Mouse (Mus musculus) C2C12 (cell line): ENCODE data around the gene Gale. TPM values are rescaled to one million over a fixed set of nuclear protein-coding genes. Genes with fewer than 3 reads are reported as not detected.

Experiments
- H3K27me3 ChIP-seq: one replicate; pipeline ENCODE4 v1.6.1; 2011; ENCODE audit not compliant: control insufficient read depth, insufficient read depth, insufficient read length
- H3K36me3 ChIP-seq: one replicate; pipeline ENCODE4 v1.6.1; 2011; ENCODE audit not compliant: control insufficient read depth, insufficient read depth
- H3K4me3 ChIP-seq: one replicate; pipeline ENCODE4 v1.5.1; 2011; ENCODE audit warnings: mild to moderate bottlenecking, control low read depth; ENCODE audit not compliant: poor library complexity, insufficient read depth, severe bottlenecking
- H3K79me2 ChIP-seq: one replicate; pipeline ENCODE4 v1.6.1; 2011; ENCODE audit not compliant: control insufficient read depth, insufficient read depth
- H3K79me3 ChIP-seq: one replicate; pipeline ENCODE4 v1.6.1; 2011; ENCODE audit warnings: low read depth, control low read depth
- H3ac ChIP-seq: one replicate; pipeline ENCODE3; 2011; ENCODE audit warnings: low read depth; ENCODE audit not compliant: control insufficient read depth, insufficient read length
- CEBPB ChIP-seq: IDR thresholded peaks from one replicate; pipeline ENCODE4 v1.6.1; 2011; ENCODE audit warnings: low read depth, mild to moderate bottlenecking, control low read depth, moderate library complexity
- CTCF ChIP-seq: IDR thresholded peaks from one replicate; pipeline ENCODE4 v1.5.1; 2011; ENCODE audit not compliant: control insufficient read depth, insufficient read depth, insufficient read length
- FOSL1 ChIP-seq: IDR thresholded peaks from one replicate; pipeline ENCODE4 v1.8.0; 2011; ENCODE audit warnings: mild to moderate bottlenecking, low read length; ENCODE audit not compliant: poor library complexity, insufficient read depth, severe bottlenecking
- MAX ChIP-seq: IDR thresholded peaks from one replicate; pipeline ENCODE4 v1.6.1; 2011; ENCODE audit warnings: mild to moderate bottlenecking, control low read depth
- MYOD1 ChIP-seq: IDR thresholded peaks from one replicate; pipeline ENCODE4 v1.6.1; 2011; ENCODE audit warnings: low read depth; ENCODE audit not compliant: control insufficient read depth, insufficient read length
- MYOG ChIP-seq: IDR thresholded peaks from one replicate; pipeline ENCODE4 v1.6.1; 2011; ENCODE audit not compliant: control insufficient read depth, insufficient read length; ENCODE audit errors: extremely low read depth
- USF1 ChIP-seq: IDR thresholded peaks from one replicate; pipeline ENCODE4 v1.6.1; 2011; ENCODE audit warnings: low read depth, mild to moderate bottlenecking, control low read depth, moderate library complexity
- long read RNA-seq, 2 experiments: library from polyadenylated mRNA; unstranded; transcript quantifications; one replicate each; pipeline ENCODE4 v2.0.0; 2019 to 2020
- polyA plus RNA-seq: library from polyadenylated mRNA; unstranded; fragments of >200 nt; fragmentation: generic; extraction: Trizol; gene quantifications from one replicate; pipeline ENCODE4 v1.2.1, GENCODE M21; 2012; ENCODE audit warnings: missing spikeins

The Gale gene
- polyA plus RNA-seq, result 50.7 TPM
- long read RNA-seq, experiment 1, transcript Gale-202 (11 exons, 1,430 nt), result major isoform, 29 of 42 reads
- long read RNA-seq, experiment 1, partial matches to known transcripts, result 5 of 42 reads
- long read RNA-seq, experiment 1, other reads (novel, unspliced or antisense), result 6 of 42 reads
- long read RNA-seq, experiment 2, transcript Gale-202 (11 exons, 1,430 nt), result major isoform, 55 of 75 reads
- long read RNA-seq, experiment 2, partial matches to known transcripts, result 6 of 75 reads
- long read RNA-seq, experiment 2, other reads (novel, unspliced or antisense), result 10 of 75 reads

DNA sequence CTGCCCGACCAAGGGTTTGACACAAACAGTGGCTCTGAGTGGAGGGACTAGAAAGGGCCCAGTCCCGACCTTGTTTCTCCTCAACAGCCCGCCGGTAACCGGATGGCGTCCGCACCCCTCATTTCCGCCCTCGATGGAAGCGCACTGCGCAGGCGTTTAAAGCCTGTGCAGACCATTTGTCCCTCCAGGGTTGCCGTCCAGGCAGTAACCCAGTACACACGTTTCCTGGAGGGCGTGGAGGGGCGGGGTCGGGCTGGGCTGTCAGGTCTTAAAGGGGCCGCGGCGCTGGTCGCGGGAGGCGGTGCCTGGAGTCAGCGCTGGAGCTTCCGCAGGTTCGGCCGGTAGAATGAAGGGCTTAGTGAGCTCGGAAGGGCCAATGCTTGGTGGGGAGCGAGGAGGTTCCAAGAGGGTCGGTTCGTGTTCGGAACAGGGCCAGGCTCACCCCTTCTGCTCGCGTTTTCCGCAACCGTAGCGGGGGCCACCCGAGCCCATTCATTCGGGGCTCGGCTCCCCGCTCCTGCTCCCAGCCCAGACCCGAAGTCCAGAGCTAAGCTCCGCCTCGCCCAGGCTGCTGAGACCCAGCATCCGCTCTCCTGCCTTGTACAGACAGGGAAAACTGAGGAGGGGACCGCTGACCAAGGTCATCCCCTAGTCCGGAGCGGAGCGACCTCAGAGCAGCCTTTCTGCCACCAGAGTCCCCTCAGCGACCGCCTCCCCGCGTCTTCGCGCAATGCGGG, at the start of gene Gale:
TSS of gene Gale (plus strand) at position 271 of the 737 bp plus-strand sequence.
- H3K27me3 ChIP-seq, result no peaks in the 10 kb centered on the region
- peak within 1 kb of the TSS; percentile 79 for H3K4me3 ChIP-seq
- peak within 1 kb of the TSS; percentile 86 for H3ac ChIP-seq
- TF ChIP-seq MAX (peak; percentile 34), FOSL1 (no peak)
- no peaks in the 10 kb centered on the region for H3K79me2 ChIP-seq
- peaks cover 26% of the 10 kb centered on the region for H3K36me3 ChIP-seq
- H3K79me3 ChIP-seq, result no peaks in the 10 kb centered on the region

DNA sequence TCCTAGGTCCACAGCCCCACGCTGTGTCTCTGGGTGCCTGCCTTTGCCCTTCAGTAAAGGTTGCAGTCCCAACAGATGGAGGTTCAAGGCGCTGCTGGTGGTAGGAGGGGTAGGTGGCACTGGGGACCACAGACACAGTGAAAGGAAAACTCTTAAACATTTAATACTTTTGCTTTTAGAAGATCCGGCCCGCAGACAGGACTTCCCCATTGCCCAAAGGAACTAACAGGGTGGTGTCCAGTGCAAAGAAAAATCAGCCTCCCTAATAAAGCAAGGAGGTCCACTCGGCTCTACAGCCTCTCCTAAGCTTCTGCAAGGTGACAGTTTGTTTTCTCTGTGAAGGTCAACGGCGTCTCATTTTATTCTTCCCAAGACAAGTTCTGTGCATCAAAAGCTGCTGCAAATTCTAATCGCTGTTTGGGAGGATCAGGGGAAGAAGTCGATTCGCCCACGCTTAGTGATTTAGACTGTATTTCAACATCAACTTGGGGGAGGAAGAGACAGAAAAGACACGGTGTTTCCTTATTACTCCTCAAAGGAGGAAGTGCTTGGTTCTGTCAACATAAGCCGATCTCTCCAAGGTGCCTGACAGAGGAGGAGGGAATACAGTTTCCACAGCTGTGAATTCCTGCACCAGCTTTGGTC, 44.8 kb upstream of the Gale start:
- Histone ChIP-seq H3K36me3 (peaks cover 4% of the 10 kb centered on the region), H3ac (no peak overlapping the region), H3K27me3 (peaks cover 17% of the 10 kb centered on the region), H3K4me3 (no peak overlapping the region), H3K79me3 (no peaks in the 10 kb centered on the region), H3K79me2 (no peaks in the 10 kb centered on the region)
- TF ChIP-seq USF1, result no peak
- TF ChIP-seq FOSL1, result no peak
- TF ChIP-seq CTCF, result no peak
- TF ChIP-seq MYOG, result no peak
- no peak for TF ChIP-seq MAX
- no peak for TF ChIP-seq CEBPB
- no peak for TF ChIP-seq MYOD1

DNA sequence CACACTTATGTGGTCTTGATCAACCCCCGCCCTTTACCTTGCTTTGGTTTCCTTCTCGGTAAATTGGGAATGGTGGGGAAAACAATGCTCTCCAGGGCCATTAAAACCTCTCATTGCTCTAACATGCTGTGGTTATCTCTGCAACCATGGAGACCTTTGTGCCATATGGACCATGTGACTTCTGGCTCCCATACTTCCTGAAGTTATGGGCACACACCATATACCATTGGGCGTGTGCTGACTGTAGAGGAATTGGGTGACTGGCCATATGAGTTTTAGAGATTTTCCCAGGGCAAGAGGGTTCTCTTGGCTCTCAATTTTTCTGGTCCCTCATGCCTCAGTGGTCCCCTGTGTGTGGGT, 44.3 kb upstream of the Gale start:
- Histone ChIP-seq H3K79me2 (no peaks in the 10 kb centered on the region), H3K79me3 (no peaks in the 10 kb centered on the region), H3K27me3 (peaks cover 17% of the 10 kb centered on the region), H3K4me3 (no peak overlapping the region), H3K36me3 (peaks cover 4% of the 10 kb centered on the region), H3ac (no peak overlapping the region)
- TF ChIP-seq MAX (no peak), CTCF (no peak), CEBPB (no peak), USF1 (no peak), MYOD1 (no peak)

DNA sequence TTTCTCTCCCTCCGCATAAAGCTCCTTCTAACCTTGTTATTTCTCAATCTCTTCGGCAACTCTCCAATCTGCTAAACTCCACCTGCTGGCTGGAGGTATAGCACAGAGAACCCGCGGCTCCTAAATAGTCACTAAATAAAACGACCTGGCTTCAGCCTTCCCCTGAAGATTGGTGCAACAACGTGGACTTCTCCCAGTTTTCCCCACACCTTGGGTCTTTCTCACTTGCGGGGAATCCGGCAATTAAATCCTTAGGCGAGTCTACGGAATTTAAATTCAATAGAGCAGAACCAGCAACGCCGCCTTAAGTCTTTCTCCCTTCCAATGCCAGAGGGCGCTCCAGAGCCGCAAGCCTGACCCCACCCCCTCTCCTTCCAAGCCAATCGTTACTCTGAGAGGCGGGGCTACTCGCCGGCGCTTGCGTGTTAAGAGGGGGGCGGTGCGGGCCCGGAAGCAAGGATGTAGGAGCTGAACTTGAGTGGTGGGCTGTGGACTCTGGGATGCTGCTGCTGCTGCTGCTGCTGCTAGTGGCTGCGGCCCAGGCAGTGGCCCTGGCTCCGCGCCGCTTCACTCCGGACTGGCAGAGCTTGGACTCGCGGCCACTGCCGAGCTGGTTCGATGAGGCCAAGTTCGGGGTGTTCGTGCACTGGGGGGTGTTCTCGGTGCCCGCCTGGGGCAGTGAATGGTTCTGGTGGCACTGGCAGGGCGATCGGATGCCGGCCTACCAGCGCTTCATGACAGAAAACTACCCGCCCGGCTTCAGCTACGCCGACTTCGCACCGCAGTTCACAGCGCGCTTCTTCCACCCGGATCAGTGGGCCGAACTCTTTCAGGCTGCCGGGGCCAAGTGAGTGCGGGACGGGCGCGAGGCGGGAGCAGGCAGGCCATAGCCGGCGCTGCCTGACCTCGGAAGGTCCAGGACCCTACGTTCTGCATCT, 43.0 kb upstream of the Gale start, which contains the start of gene Fuca1:
TSS of gene Fuca1 (plus strand) at position 432 of the 938 bp plus-strand sequence.
- no peaks in the 10 kb centered on the region for H3K79me2 ChIP-seq
- H3K4me3 ChIP-seq, result peak within 1 kb of the TSS; percentile 80
- H3K36me3 ChIP-seq, result peaks cover 4% of the 10 kb centered on the region
- H3K27me3 ChIP-seq, result peaks cover 17% of the 10 kb centered on the region
- H3K79me3 ChIP-seq, result no peaks in the 10 kb centered on the region
- H3ac ChIP-seq, result peak within 1 kb of the TSS; percentile 90
- TF ChIP-seq CTCF, result peak; percentile 34
- no peak for TF ChIP-seq USF1
- TF ChIP-seq CEBPB, result peak; percentile 70

DNA sequence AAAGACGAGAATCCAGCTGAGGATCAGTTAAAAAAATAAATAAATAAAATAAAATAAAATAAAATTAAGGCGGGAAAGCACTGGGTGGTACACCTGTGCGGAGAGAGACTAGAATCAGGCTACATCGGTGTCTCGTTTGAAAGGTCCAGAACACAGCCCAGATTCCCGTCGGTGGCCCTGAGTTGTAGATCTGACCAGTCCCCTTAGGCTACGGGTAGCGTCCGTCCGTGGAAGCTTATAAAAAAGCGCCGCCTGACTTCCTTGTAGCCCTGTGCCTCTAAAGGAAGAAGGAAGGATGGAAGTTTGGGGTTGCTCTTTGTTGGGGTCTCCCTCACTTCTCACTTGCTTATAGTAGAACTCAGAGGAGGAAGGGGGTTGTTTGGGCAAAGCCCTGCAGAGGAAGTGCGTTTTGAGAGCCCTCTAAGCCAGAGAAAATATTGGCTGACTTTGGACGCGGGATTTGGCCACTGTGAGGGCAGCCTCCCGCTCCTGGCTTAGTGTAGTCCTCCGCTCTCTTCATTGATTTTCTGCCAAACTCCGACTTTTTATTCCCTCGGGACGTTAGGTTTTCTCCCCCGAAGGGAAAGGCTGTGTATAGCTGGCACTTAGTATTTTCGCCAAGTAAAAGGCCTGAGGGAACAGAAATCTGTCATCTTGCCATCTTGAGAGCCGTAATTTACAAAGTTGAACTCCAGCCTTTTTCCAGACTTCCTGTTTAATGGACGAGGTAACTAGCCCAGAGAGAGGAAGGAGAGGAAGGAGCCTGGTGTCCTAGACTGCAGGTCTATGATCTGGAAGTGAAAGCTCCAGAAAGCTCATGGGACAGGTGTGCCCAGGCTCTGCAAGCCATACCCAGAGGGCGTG, 42.0 kb upstream of the Gale start:
- H3K27me3 ChIP-seq, result peaks cover 15% of the 10 kb centered on the region
- no peaks in the 10 kb centered on the region for H3K79me2 ChIP-seq
- H3K4me3 ChIP-seq, result peak overlapping the region; percentile 80
- TF ChIP-seq CEBPB (no peak), MAX (no peak), USF1 (no peak), CTCF (no peak), MYOG (no peak), MYOD1 (no peak), FOSL1 (no peak)
- no peaks in the 10 kb centered on the region for H3K79me3 ChIP-seq
- H3ac ChIP-seq, result peak overlapping the region; percentile 90
- H3K36me3 ChIP-seq, result peaks cover 4% of the 10 kb centered on the region
